Mouse (Mus musculus) heart, postnatal 10 days (tissue): ENCODE results near the gene Erc2. TPM values are rescaled to one million over a fixed set of nuclear protein-coding genes. Genes with fewer than 3 reads are reported as not detected.
"Not testable (repeated sequence)": the region's sequence is repeated elsewhere in the genome, so short reads cannot be mapped to it uniquely, and the experiment has no call there.

ENCODE experiments used
- DNase-seq, 2 experiments: peaks; one replicate each; pipeline ENCODE4 v3.0.0; 2021
- intact Hi-C: fragments of 180-260 bp; cut with DNase I; formaldehyde crosslinking; loops from one replicate; pipeline ENCODE4 v1.15.1; 2025
- total RNA-seq, 2 experiments: library from RNA; stranded (reverse); gene quantifications; 2 replicates each; pipeline ENCODE4 v1.2.3; 2021

Gene Erc2
- total RNA-seq, 2 experiments from 2014 or later, result 2.5 to 2.9 TPM

- intact Hi-C loops, result no loop called here
- no peak for DNase-seq
These were observed 200.3 kb downstream of the Erc2 start for GRCm38 (mm10) chr14:27822566-27822965.

GRCm38 (mm10) chr14:27823048-27823447 is 200.8 kb downstream of the Erc2 start:
- DNase-seq, result peak; percentile 15 to 31
- intact Hi-C loops, result no loop called here

GRCm38 (mm10) chr14:27823897-27824296 is 201.7 kb downstream of the Erc2 start:
- intact Hi-C loops, result no loop called here
- DNase-seq, result no peak

GRCm38 (mm10) chr14:27826829-27827228 is 204.6 kb downstream of the Erc2 start:
- no peak for DNase-seq
- intact Hi-C loops, result no loop called here

GRCm38 (mm10) chr14:27828089-27828488 is 205.9 kb downstream of the Erc2 start:
- no peak for DNase-seq
- intact Hi-C loops, result no loop called here

- no peak for DNase-seq
- intact Hi-C loops, result no loop called here
These were observed 210.0 kb downstream of the Erc2 start for GRCm38 (mm10) chr14:27832196-27832595.

GRCm38 (mm10) chr14:27835351-27835750 is 213.1 kb downstream of the Erc2 start:
- no peak for DNase-seq
- intact Hi-C loops, result no loop called here

GRCm38 (mm10) chr14:27837601-27838105 is 215.4 kb downstream of the Erc2 start:
- intact Hi-C loops, result no loop called here
- DNase-seq, result no peak

GRCm38 (mm10) chr14:27840120-27840519 is 217.9 kb downstream of the Erc2 start:
- DNase-seq, result no peak
- intact Hi-C loops, result no loop called here

GRCm38 (mm10) chr14:27846875-27847274 is 224.6 kb downstream of the Erc2 start:
- no peak for DNase-seq
- intact Hi-C loops, result no loop called here

- peak in 1 of 2 experiments; percentile 5 for DNase-seq
- intact Hi-C loops, result no loop called here
These were observed 225.1 kb downstream of the Erc2 start for GRCm38 (mm10) chr14:27847291-27847690.

GRCm38 (mm10) chr14:27851231-27851630 is 229.0 kb downstream of the Erc2 start:
- intact Hi-C loops, result no loop called here
- no peak for DNase-seq

- no peak for DNase-seq
- intact Hi-C loops, result no loop called here
These were observed 230.4 kb downstream of the Erc2 start for GRCm38 (mm10) chr14:27852606-27853005.

- intact Hi-C loops, result no loop called here
- DNase-seq, result no peak
These were observed 238.3 kb downstream of the Erc2 start for GRCm38 (mm10) chr14:27860371-27861046.

GRCm38 (mm10) chr14:27862299-27862698 is 240.1 kb downstream of the Erc2 start:
- DNase-seq, result no peak
- intact Hi-C loops, result no loop called here

- intact Hi-C loops, result no loop called here
- DNase-seq, result no peak
These were observed 245.2 kb downstream of the Erc2 start for GRCm38 (mm10) chr14:27867386-27867785.

- intact Hi-C loops, result no loop called here
- no peak for DNase-seq
These were observed 251.4 kb downstream of the Erc2 start for GRCm38 (mm10) chr14:27873619-27874018.

GRCm38 (mm10) chr14:27875991-27876411 is 253.8 kb downstream of the Erc2 start:
- no peak for DNase-seq
- intact Hi-C loops, result no loop called here

- DNase-seq, result no peak
- intact Hi-C loops, result no loop called here
These were observed 259.7 kb downstream of the Erc2 start for GRCm38 (mm10) chr14:27881972-27882371.

GRCm38 (mm10) chr14:27886337-27886736 is 264.1 kb downstream of the Erc2 start:
- DNase-seq, intact Hi-C loops: not testable (repeated sequence)

GRCm38 (mm10) chr14:27887488-27887887 is 265.3 kb downstream of the Erc2 start:
- DNase-seq, result no peak
- intact Hi-C loops, result no loop called here

GRCm38 (mm10) chr14:27889650-27890049 is 267.4 kb downstream of the Erc2 start:
- intact Hi-C loops, result no loop called here

GRCm38 (mm10) chr14:27892416-27892815 is 270.2 kb downstream of the Erc2 start:
- intact Hi-C loops, result no loop called here
- no peak for DNase-seq

More at GRCm38 (mm10) chr14:27889650-27890049, 267.4 kb downstream of the Erc2 start:
- no peak for DNase-seq
